Comparison of ENCODE assay signal across 24 mouse cellular contexts in the genomic region with DNA sequence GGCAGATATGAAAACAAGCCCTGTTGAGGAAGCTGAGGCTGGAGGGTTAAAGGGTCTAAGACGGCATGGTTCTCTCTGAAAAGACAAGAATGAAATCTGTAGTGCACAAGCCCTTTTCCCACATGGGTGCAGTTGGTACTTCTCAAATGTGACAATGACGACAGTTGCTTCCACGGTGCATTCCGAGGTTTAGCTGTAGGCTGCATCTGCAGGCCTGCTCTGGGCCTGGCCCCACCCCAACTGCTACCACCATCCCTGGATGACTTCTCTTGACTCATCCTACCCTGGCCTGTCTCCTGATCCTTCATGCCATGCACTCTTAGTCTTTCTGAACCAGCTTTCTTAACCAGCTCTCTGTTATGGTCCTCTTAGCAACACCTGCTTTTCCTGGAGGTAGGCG. TPM values are rescaled to one million over a fixed set of nuclear protein-coding genes. Genes with fewer than 3 reads are reported as not detected.
DNase-seq lines count a peak whose midpoint lies in the region; ATAC-seq and TF ChIP-seq lines count a peak whose summit lies in the region.
"Had no signal": no experiment of that assay in that cellular context is flagged by ENCODE, and none has a peak within 500 bp of the region (broad histone marks: within the 10 kb centered on the region; RNA-seq: fewer than 3 reads in every experiment).

No protein-coding gene starts in this region.

- 0 out of 2 replicates have a peak, but pooled peaks cover 14% of the 10 kb centered on the region for H3K4me1 ChIP-seq in embryonic facial prominence, embryonic 14.5 days (ENCODE audit: control insufficient read depth, insufficient read depth, low read length)
- H3K4me1 ChIP-seq in embryonic facial prominence, embryonic 10.5 days: peaks cover 19% of the 10 kb centered on the region
- H3K4me1 ChIP-seq in limb, embryonic 14.5 days (ENCODE audit: control insufficient read depth, insufficient read depth, low read length): no peaks in the 10 kb centered on the region
- peaks cover 8% of the 10 kb centered on the region; the same call in 1 of the 2 replicates for H3K4me1 ChIP-seq in limb, embryonic 10.5 days
- peaks cover 2% of the 10 kb centered on the region; the same call in 1 of the 2 replicates for H3K4me1 ChIP-seq in midbrain, postnatal 0 days (ENCODE audit: insufficient read depth, low read length)

- H3K9ac ChIP-seq in embryonic facial prominence, embryonic 14.5 days (ENCODE audit: low read depth, low read length): no peak overlapping the region
- no peak overlapping the region for H3K9ac ChIP-seq in limb, embryonic 14.5 days (ENCODE audit: low read depth, low read length, severe bottlenecking)
- H3K9ac ChIP-seq in midbrain, postnatal 0 days (replicated peaks; ENCODE audit: low read length, poor library complexity, severe bottlenecking): no peak overlapping the region
- H3K9ac ChIP-seq: embryonic facial prominence, embryonic 13.5 days; forebrain, embryonic 12.5 days had no signal

- no peaks in the 10 kb centered on the region for H3K9me3 ChIP-seq in embryonic facial prominence, embryonic 14.5 days (ENCODE audit: control insufficient read depth, low read length)
- no peaks in the 10 kb centered on the region for H3K9me3 ChIP-seq in embryonic facial prominence, embryonic 10.5 days
- no peaks in the 10 kb centered on the region for H3K9me3 ChIP-seq in limb, embryonic 14.5 days (ENCODE audit: control insufficient read depth, low read length)
- no peaks in the 10 kb centered on the region for H3K9me3 ChIP-seq in limb, embryonic 10.5 days (replicated peaks)
- H3K9me3 ChIP-seq in midbrain, postnatal 0 days (ENCODE audit: low read length): no peaks in the 10 kb centered on the region
- H3K9me3 ChIP-seq: forebrain, embryonic 10.5 days; forebrain, embryonic 12.5 days had no signal

- no peak overlapping the region for H3K4me3 ChIP-seq in embryonic facial prominence, embryonic 14.5 days (ENCODE audit: low read depth, low read length)
- H3K4me3 ChIP-seq in embryonic facial prominence, embryonic 10.5 days: no peak overlapping the region
- H3K4me3 ChIP-seq in limb, embryonic 14.5 days (replicated peaks; ENCODE audit: low read length): no peak overlapping the region
- no peak overlapping the region for H3K4me3 ChIP-seq in limb, embryonic 10.5 days
- H3K4me3 ChIP-seq in C2C12 (ENCODE audit: insufficient read depth, poor library complexity, severe bottlenecking) (no peak overlapping the region), myocyte (no peak overlapping the region)
- no peak overlapping the region for H3K4me3 ChIP-seq in midbrain, postnatal 0 days (ENCODE audit: low read depth, low read length)
- H3K4me3 ChIP-seq: embryonic facial prominence, embryonic 13.5 days; erythroblast, embryonic 14.5 days; forebrain, embryonic 10.5 days; forebrain, embryonic 12.5 days had no signal

- no peaks in the 10 kb centered on the region for H3K79me3 ChIP-seq in C2C12 (ENCODE audit: low read depth)

- TF ChIP-seq POLR2A in limb, embryonic 14.5 days (IDR thresholded peaks at IDR 0.05; ENCODE audit: borderline replicate concordance, extremely low read depth, insufficient read depth, insufficient read length): no peak
- no peak for TF ChIP-seq POLR2A in myocyte (IDR thresholded peaks at IDR 0.05; ENCODE audit: insufficient read length, low read depth)

- H3K79me2 ChIP-seq in C2C12 (ENCODE audit: control insufficient read depth, insufficient read depth): no peaks in the 10 kb centered on the region
- H3K79me2 ChIP-seq in myocyte (ENCODE audit: control insufficient read depth, insufficient read depth): no peaks in the 10 kb centered on the region

- DNase-seq in embryonic facial prominence, embryonic 14.5 days (ENCODE audit: low spot score): peak; percentile 72
- no peak for DNase-seq in embryonic facial prominence, embryonic 10.5 days (ENCODE audit: low spot score)
- peak; percentile 38 for DNase-seq in limb, embryonic 14.5 days (ENCODE audit: low spot score)
- DNase-seq in limb, embryonic 10.5 days (ENCODE audit: low spot score): no peak
- no peak for DNase-seq in adrenal gland, adult 18-20 months (ENCODE audit: low spot score in 2 of 2)
- DNase-seq in midbrain, postnatal 0 days (ENCODE audit: low spot score): no peak
- DNase-seq: adrenal gland, adult 2 months; adrenal gland, postnatal 10 days; adrenal gland, postnatal 25 days; B cell, adult 2 months; cerebellum, adult 11-12 months; cerebellum, adult 2 months; cerebellum, adult 9-10 months; cerebellum, postnatal 10 days; cerebellum, postnatal 25 days had no signal

- 54% methylated on average over 5 of the region's 5 CpGs for WGBS in embryonic facial prominence, embryonic 14.5 days
- 84% methylated on average over 5 of the region's 5 CpGs for WGBS in embryonic facial prominence, embryonic 10.5 days
- whole genome bisulfite sequencing in limb, embryonic 14.5 days: 64% methylated on average over 5 of the region's 5 CpGs
- 87% methylated on average over 5 of the region's 5 CpGs for WGBS in limb, embryonic 10.5 days
- 85% methylated on average over 5 of the region's 5 CpGs for WGBS in midbrain, postnatal 0 days

- H3K27ac ChIP-seq in embryonic facial prominence, embryonic 14.5 days (replicated peaks; ENCODE audit: low read depth, low read length): no peak overlapping the region
- H3K27ac ChIP-seq in embryonic facial prominence, embryonic 10.5 days (replicated peaks): no peak overlapping the region
- no peak overlapping the region for H3K27ac ChIP-seq in limb, embryonic 14.5 days (replicated peaks; ENCODE audit: low read depth, low read length)
- no peak overlapping the region for H3K27ac ChIP-seq in limb, embryonic 10.5 days
- H3K27ac ChIP-seq in midbrain, postnatal 0 days (ENCODE audit: low read depth, low read length): no peak overlapping the region
- H3K27ac ChIP-seq: embryonic facial prominence, embryonic 13.5 days; forebrain, embryonic 10.5 days; forebrain, embryonic 12.5 days had no signal

- H3ac ChIP-seq in C2C12 (ENCODE audit: control insufficient read depth, insufficient read length, low read depth) (no peak overlapping the region), myocyte (ENCODE audit: control insufficient read depth, insufficient read length) (no peak overlapping the region)

- H3K27me3 ChIP-seq in embryonic facial prominence, embryonic 14.5 days (replicated peaks; ENCODE audit: control insufficient read depth, insufficient read depth, low read length): no peaks in the 10 kb centered on the region
- H3K27me3 ChIP-seq in embryonic facial prominence, embryonic 10.5 days (replicated peaks; ENCODE audit: low read depth, poor library complexity, severe bottlenecking): peaks cover 10% of the 10 kb centered on the region; the same call in 1 of the 2 replicates
- H3K27me3 ChIP-seq in limb, embryonic 14.5 days (ENCODE audit: control insufficient read depth, insufficient read depth, low read length): no peaks in the 10 kb centered on the region
- no peaks in the 10 kb centered on the region for H3K27me3 ChIP-seq in limb, embryonic 10.5 days (ENCODE audit: low read depth, poor library complexity, severe bottlenecking)
- H3K27me3 ChIP-seq in C2C12 (ENCODE audit: control insufficient read depth, insufficient read depth, insufficient read length) (no peaks in the 10 kb centered on the region), myocyte (ENCODE audit: control insufficient read depth, insufficient read depth, insufficient read length) (no peaks in the 10 kb centered on the region)
- no peaks in the 10 kb centered on the region for H3K27me3 ChIP-seq in midbrain, postnatal 0 days (ENCODE audit: insufficient read depth, low read length)
- H3K27me3 ChIP-seq: embryonic facial prominence, embryonic 13.5 days; forebrain, embryonic 12.5 days had no signal

- no peak overlapping the region for H3K4me2 ChIP-seq in embryonic facial prominence, embryonic 14.5 days (ENCODE audit: low read depth, low read length)
- H3K4me2 ChIP-seq in limb, embryonic 14.5 days (replicated peaks; ENCODE audit: low read depth, low read length, severe bottlenecking): no peak overlapping the region
- H3K4me2 ChIP-seq in myocyte (ENCODE audit: low read depth): peak overlapping the region; percentile 3
- H3K4me2 ChIP-seq in midbrain, postnatal 0 days (ENCODE audit: low read depth, low read length, poor library complexity, severe bottlenecking): no peak overlapping the region
- H3K4me2 ChIP-seq: embryonic facial prominence, embryonic 13.5 days; forebrain, embryonic 12.5 days had no signal

- ATAC-seq in embryonic facial prominence, embryonic 14.5 days (ENCODE audit: low read depth): no peak
- ATAC-seq in limb, embryonic 14.5 days (ENCODE audit: low FRiP score, low read depth): no peak
- ATAC-seq in midbrain, postnatal 0 days (ENCODE audit: low FRiP score): no peak
- ATAC-seq: forebrain, embryonic 14.5 days; forebrain, embryonic 16.5 days had no signal

- no peak for TF ChIP-seq CTCF in C2C12 (IDR thresholded peaks at IDR 0.05; ENCODE audit: control insufficient read depth, insufficient read depth, insufficient read length)
- no peak for TF ChIP-seq CTCF in midbrain, postnatal 0 days (IDR thresholded peaks at IDR 0.05)

- no peaks in the 10 kb centered on the region for H3K36me3 ChIP-seq in embryonic facial prominence, embryonic 14.5 days (ENCODE audit: control insufficient read depth, insufficient read depth, low read length)
- H3K36me3 ChIP-seq in embryonic facial prominence, embryonic 10.5 days (replicated peaks): no peaks in the 10 kb centered on the region
- no peaks in the 10 kb centered on the region for H3K36me3 ChIP-seq in limb, embryonic 14.5 days (ENCODE audit: control insufficient read depth, insufficient read depth, low read length)
- no peaks in the 10 kb centered on the region for H3K36me3 ChIP-seq in limb, embryonic 10.5 days
- no peaks in the 10 kb centered on the region for H3K36me3 ChIP-seq in C2C12 (ENCODE audit: control insufficient read depth, insufficient read depth)
- no peaks in the 10 kb centered on the region for H3K36me3 ChIP-seq in myocyte (ENCODE audit: control insufficient read depth, insufficient read depth)
- H3K36me3 ChIP-seq in midbrain, postnatal 0 days (ENCODE audit: insufficient read depth, low read length): no peaks in the 10 kb centered on the region
- H3K36me3 ChIP-seq: embryonic facial prominence, embryonic 13.5 days; forebrain, embryonic 10.5 days; forebrain, embryonic 12.5 days had no signal

TF ChIP-seq in C2C12, 6 proteins besides CTCF, POLR2A, EP300 and RAD21 (continues in another document):
- TF ChIP-seq MAX (IDR thresholded peaks at IDR 0.05): peak; percentile 17

RNA-seq across cellular contexts. Expression of gene Gfra1, which starts 22.9 kb away (rescaled TPM):
- 22.5 and 25.0 TPM in 2 replicates for polyA plus RNA-seq in embryonic facial prominence, embryonic 14.5 days (2014; fragmentation: Nextera tagmentation; extraction: Ambion mirVana)
- polyA plus RNA-seq in embryonic facial prominence, embryonic 10.5 days (2016; fragmentation: Nextera tagmentation; extraction: Ambion mirVana): 13.4 and 15.4 TPM in 2 replicates
- polyA plus RNA-seq in limb, embryonic 14.5 days (2012; rRNA removed): 19.5 and 20.3 TPM in 2 replicates
- polyA plus RNA-seq in limb, embryonic 14.5 days (2014; fragmentation: Nextera tagmentation; extraction: Ambion mirVana): 18.5 and 19.9 TPM in 2 replicates
- 3.0 and 5.1 TPM in 2 replicates for polyA plus RNA-seq in limb, embryonic 10.5 days (2016; fragmentation: Nextera tagmentation; extraction: Ambion mirVana)
- polyA plus RNA-seq in C2C12 (2012; fragmentation: generic; extraction: Trizol): 16.8 TPM
- 4.6 TPM for polyA plus RNA-seq in myocyte (2012; fragmentation: generic; extraction: Trizol)
- 1 to 10 TPM; 1.0 to 2.9 TPM for total RNA-seq in adrenal gland, adult 18-20 months (2021)
- total RNA-seq in midbrain, postnatal 0 days (2014; rRNA removed): 91.5 and 101 TPM in 2 replicates
- 34.4 and 36.2 TPM in 2 replicates for polyA plus RNA-seq in midbrain, postnatal 0 days (2015; fragmentation: Nextera tagmentation; extraction: Ambion mirVana)
- total RNA-seq: MEL had no signal
- polyA plus RNA-seq: erythroblast, embryonic 14.5 days had no signal

Comparison
In these comparisons a context has a peak if more than half of its experiments do, and no peak if none do; other contexts are left out.
1. DNase-seq: peak in embryonic facial prominence, embryonic 14.5 days (single experiment) and limb, embryonic 14.5 days (single experiment); none in embryonic facial prominence, embryonic 10.5 days (single experiment), limb, embryonic 10.5 days (single experiment), adrenal gland, adult 18-20 months (0 of 2) and midbrain, postnatal 0 days (single experiment).